Mouse (Mus musculus): ENCODE measurements at regions not wholly inside any gene's neighbourhood (a gene's known extent, or its start where the extent isn't known, plus 50 kb on each side); places are given as distances from the start of the nearest gene placed in this dataset.

GRCm38 (mm10) chr14:76816666-76817065, 219.9 kb upstream of the Ccdc122 start:
- Histone ChIP-seq H3K4me1 (replicated peaks) (peaks cover 41% of the 10 kb centered on the region), H3K36me3 (no peaks in the 10 kb centered on the region), H3K4me3 (replicated peaks) (no peak overlapping the region), H3K9me3 (no peaks in the 10 kb centered on the region), H3K27ac (no peak overlapping the region), H3K4me2 (replicated peaks) (no peak overlapping the region), H3K9ac (no peak overlapping the region), H3K27me3 (replicated peaks) (no peaks in the 10 kb centered on the region)
- WGBS, result 73% methylated on average over 2 of the region's 2 CpGs
- ATAC-seq, result peak; percentile 35; the same call in 1 of the 2 replicates

GRCm38 (mm10) chr14:76812155-76812875, 224.3 kb upstream of the Ccdc122 start:
- Histone ChIP-seq H3K27ac (0 out of 2 replicates have a peak overlapping the region, but pooled peaks have one; percentile 41), H3K4me3 (replicated peaks) (no peak overlapping the region), H3K9me3 (no peaks in the 10 kb centered on the region), H3K4me2 (replicated peaks) (no peak overlapping the region), H3K36me3 (no peaks in the 10 kb centered on the region), H3K9ac (no peak overlapping the region), H3K4me1 (replicated peaks) (peaks cover 17% of the 10 kb centered on the region; the same call in 1 of the 2 replicates), H3K27me3 (replicated peaks) (no peaks in the 10 kb centered on the region)
- no peak for ATAC-seq
- WGBS, result 60% methylated on average over 14 of the region's 14 CpGs

GRCm38 (mm10) chr14:76810697-76811589, 225.6 kb upstream of the Ccdc122 start:
- peaks cover 13% of the 10 kb centered on the region; the same call in 1 of the 2 replicates for H3K4me1 ChIP-seq (replicated peaks)
- no peaks in the 10 kb centered on the region for H3K27me3 ChIP-seq (replicated peaks)
- 28% methylated on average over 21 of the region's 21 CpGs for WGBS
- H3K36me3 ChIP-seq, result no peaks in the 10 kb centered on the region
- no peaks in the 10 kb centered on the region for H3K9me3 ChIP-seq
- H3K9ac ChIP-seq, result no peak overlapping the region
- H3K4me2 ChIP-seq (replicated peaks), result peak overlapping the region; percentile 41
- peak overlapping the region; percentile 72 for H3K27ac ChIP-seq
- ATAC-seq, result peak; percentile 68
- H3K4me3 ChIP-seq (replicated peaks), result no peak overlapping the region

- no peak for ATAC-seq
- no peak overlapping the region for H3K27ac ChIP-seq
- H3K9me3 ChIP-seq, result no peaks in the 10 kb centered on the region
- H3K4me3 ChIP-seq (replicated peaks), result no peak overlapping the region
- peaks cover 13% of the 10 kb centered on the region; the same call in 1 of the 2 replicates for H3K4me1 ChIP-seq (replicated peaks)
- no peaks in the 10 kb centered on the region for H3K36me3 ChIP-seq
- 88% methylated on average over 3 of the region's 3 CpGs for WGBS
- no peak overlapping the region for H3K4me2 ChIP-seq (replicated peaks)
- H3K9ac ChIP-seq, result no peak overlapping the region
- no peaks in the 10 kb centered on the region for H3K27me3 ChIP-seq (replicated peaks)
These were observed 226.5 kb upstream of the Ccdc122 start for GRCm38 (mm10) chr14:76810041-76810440.

GRCm38 (mm10) chr14:76809411-76809810, 227.2 kb upstream of the Ccdc122 start:
- WGBS, result 98% methylated on average over 7 of the region's 7 CpGs
- no peak for ATAC-seq

GRCm38 (mm10) chr14:76805151-76805785, 231.3 kb upstream of the Ccdc122 start:
- H3K27ac ChIP-seq, result peak overlapping the region; percentile 20; the same call in 1 of the 2 replicates
- peak; percentile 93 for ATAC-seq

More at GRCm38 (mm10) chr14:76809411-76809810, 227.2 kb upstream of the Ccdc122 start:
- peaks cover 18% of the 10 kb centered on the region for H3K4me1 ChIP-seq (replicated peaks)
- H3K9ac ChIP-seq, result no peak overlapping the region
- no peaks in the 10 kb centered on the region for H3K9me3 ChIP-seq
- H3K4me3 ChIP-seq (replicated peaks), result no peak overlapping the region
- H3K27me3 ChIP-seq (replicated peaks), result no peaks in the 10 kb centered on the region
- no peak overlapping the region for H3K4me2 ChIP-seq (replicated peaks)
- no peak overlapping the region for H3K27ac ChIP-seq
- no peaks in the 10 kb centered on the region for H3K36me3 ChIP-seq

GRCm38 (mm10) chr14:76804447-76805150, 232.0 kb upstream of the Ccdc122 start:
- 22% methylated on average over 6 of the region's 6 CpGs for WGBS
- Histone ChIP-seq H3K9ac (no peak overlapping the region), H3K27ac (peak overlapping the region; percentile 70), H3K27me3 (replicated peaks) (no peaks in the 10 kb centered on the region), H3K36me3 (no peaks in the 10 kb centered on the region), H3K4me1 (replicated peaks) (peaks cover 13% of the 10 kb centered on the region), H3K4me3 (replicated peaks) (no peak overlapping the region), H3K9me3 (no peaks in the 10 kb centered on the region), H3K4me2 (replicated peaks) (no peak overlapping the region; the same call in 1 of the 2 replicates)
- ATAC-seq, result peak; percentile 42

More at GRCm38 (mm10) chr14:76805151-76805785, 231.3 kb upstream of the Ccdc122 start:
- no peak overlapping the region for H3K4me2 ChIP-seq (replicated peaks)
- no peaks in the 10 kb centered on the region for H3K36me3 ChIP-seq
- no peak overlapping the region for H3K4me3 ChIP-seq (replicated peaks)
- no peak overlapping the region for H3K9ac ChIP-seq
- H3K4me1 ChIP-seq (replicated peaks), result peaks cover 11% of the 10 kb centered on the region
- WGBS, result 19% methylated on average over 13 of the region's 13 CpGs
- no peaks in the 10 kb centered on the region for H3K9me3 ChIP-seq
- no peaks in the 10 kb centered on the region for H3K27me3 ChIP-seq (replicated peaks)

GRCm38 (mm10) chr14:76800181-76800580, 236.4 kb upstream of the Ccdc122 start:
- Histone ChIP-seq H3K9me3 (no peaks in the 10 kb centered on the region), H3K4me2 (replicated peaks) (no peak overlapping the region), H3K36me3 (no peaks in the 10 kb centered on the region), H3K9ac (no peak overlapping the region), H3K4me3 (replicated peaks) (no peak overlapping the region), H3K27ac (no peak overlapping the region), H3K4me1 (replicated peaks) (peaks cover 25% of the 10 kb centered on the region), H3K27me3 (replicated peaks) (no peaks in the 10 kb centered on the region)
- WGBS, result 60% methylated on average over 4 of the region's 4 CpGs
- no peak for ATAC-seq

GRCm38 (mm10) chr14:76799741-76800140, 236.8 kb upstream of the Ccdc122 start:
- Histone ChIP-seq H3K4me3 (replicated peaks) (no peak overlapping the region), H3K9ac (no peak overlapping the region), H3K4me2 (replicated peaks) (no peak overlapping the region), H3K27me3 (replicated peaks) (no peaks in the 10 kb centered on the region), H3K4me1 (replicated peaks) (peaks cover 24% of the 10 kb centered on the region), H3K36me3 (no peaks in the 10 kb centered on the region), H3K9me3 (no peaks in the 10 kb centered on the region), H3K27ac (no peak overlapping the region)
- 47% methylated on average over 6 of the region's 6 CpGs for WGBS
- no peak for ATAC-seq

GRCm38 (mm10) chr14:76798925-76799428, 237.6 kb upstream of the Ccdc122 start:
- Histone ChIP-seq H3K9ac (no peak overlapping the region), H3K9me3 (no peaks in the 10 kb centered on the region), H3K4me2 (replicated peaks) (no peak overlapping the region), H3K27ac (no peak overlapping the region), H3K36me3 (no peaks in the 10 kb centered on the region), H3K27me3 (replicated peaks) (no peaks in the 10 kb centered on the region), H3K4me1 (replicated peaks) (peaks cover 16% of the 10 kb centered on the region), H3K4me3 (replicated peaks) (no peak overlapping the region)
- WGBS, result 74% methylated on average over 8 of the region's 8 CpGs
- no peak for ATAC-seq

- ATAC-seq, result no peak
- H3K27ac ChIP-seq, result no peak overlapping the region
- no peak overlapping the region for H3K4me3 ChIP-seq (replicated peaks)
- no peak overlapping the region for H3K9ac ChIP-seq
- H3K36me3 ChIP-seq, result no peaks in the 10 kb centered on the region
- peaks cover 15% of the 10 kb centered on the region for H3K4me1 ChIP-seq (replicated peaks)
- no peaks in the 10 kb centered on the region for H3K9me3 ChIP-seq
- no peak overlapping the region for H3K4me2 ChIP-seq (replicated peaks)
- H3K27me3 ChIP-seq (replicated peaks), result no peaks in the 10 kb centered on the region
- 76% methylated on average over 6 of the region's 6 CpGs for WGBS
These were observed 238.1 kb upstream of the Ccdc122 start for GRCm38 (mm10) chr14:76798488-76798887.

Measured in intestine, embryonic 15.5 days (tissue).